Mouse (Mus musculus) stomach, postnatal 0 days (tissue): ENCODE measurements around the gene Rnf43.

Source experiments
- CTCF ChIP-seq: IDR thresholded peaks from 2 replicates; pipeline ENCODE4 v1.5.1; 2016; ENCODE audit warnings: antibody characterized with exemption, low read depth, mild to moderate bottlenecking, moderate library complexity
- EP300 ChIP-seq: optimal IDR thresholded peaks from 2 replicates; pipeline ENCODE3; 2016; ENCODE audit warnings: antibody characterized with exemption

GRCm38 (mm10) chr11:87675606-87676005, 13.1 kb downstream of the Rnf43 start:
- TF ChIP-seq CTCF (no peak), EP300 (no peak)
